Mouse (Mus musculus) heart, adult 2 months (tissue): ENCODE measurements around the gene Zfp334. TPM values are rescaled to one million over a fixed set of nuclear protein-coding genes. Genes with fewer than 3 reads are reported as not detected.

Experiments used
- DNase-seq, 2 experiments: peaks; one replicate each; pipeline ENCODE4 v3.0.0; 2021
- H3K27ac ChIP-seq: fragments of 200-600 bp; 2 replicates; pipeline ENCODE4 v1.8.1; 2022
- H3K27me3 ChIP-seq: fragments of 200-500 bp; 2 replicates; pipeline ENCODE4 v1.6.1; 2012; ENCODE audit warnings: mild to moderate bottlenecking, low read length, inconsistent platforms, mixed read lengths; ENCODE audit not compliant: control insufficient read depth, insufficient read depth
- H3K36me3 ChIP-seq: fragments of 200-500 bp; 2 replicates; pipeline ENCODE4 v1.6.1; 2012; ENCODE audit warnings: low read length, inconsistent platforms; ENCODE audit not compliant: control insufficient read depth, insufficient read depth
- H3K4me1 ChIP-seq: fragments of 200-500 bp; 2 replicates; pipeline ENCODE4 v1.6.1; 2011; ENCODE audit warnings: low read length; ENCODE audit not compliant: control insufficient read depth, insufficient read depth
- H3K4me3 ChIP-seq: fragments of 200-600 bp; 2 replicates; pipeline ENCODE4 v1.8.1; 2022
- H3K79me2 ChIP-seq: fragments of 200-500 bp; replicated peaks from 2 replicates; pipeline ENCODE4 v1.6.1; 2012; ENCODE audit warnings: mild to moderate bottlenecking, inconsistent platforms, low read length, moderate library complexity, mixed read lengths; ENCODE audit not compliant: control insufficient read depth, insufficient read depth
- H3K9ac ChIP-seq: fragments of 200-500 bp; 2 replicates; pipeline ENCODE4 v1.6.1; 2012; ENCODE audit warnings: low read depth, mild to moderate bottlenecking, control low read depth, inconsistent platforms, low read length, mixed read lengths
- CTCF ChIP-seq: fragments of 200-600 bp; IDR thresholded peaks from 2 replicates; pipeline ENCODE4 v1.8.1; 2022; ENCODE audit warnings: antibody characterized with exemption, mild to moderate bottlenecking, moderate library complexity
- EP300 ChIP-seq: fragments of 200-500 bp; IDR thresholded peaks from 2 replicates; pipeline ENCODE4 v1.6.1; 2011; ENCODE audit warnings: low read depth, low read length, control low read depth; ENCODE audit not compliant: insufficient read depth
- POLR2A ChIP-seq: fragments of 200-500 bp; IDR thresholded peaks from 2 replicates; pipeline ENCODE4 v1.6.1; 2011; ENCODE audit warnings: mild to moderate bottlenecking, low read depth, low read length, control low read depth; ENCODE audit not compliant: insufficient read depth
- WGBS: fragments of 180-500 bp; shearing (Covaris S2); methylation state at CpG from one replicate; pipeline ENCODE4 v1.1.7; 2018; 5-methylcytosine and 5-hydroxymethylcytosine counted together
- intact Hi-C: fragments of 180-260 bp; cut with DNase I; formaldehyde crosslinking; loops from one replicate; pipeline ENCODE4 v1.15.1; 2025
- polyA plus RNA-seq: library from polyadenylated mRNA; depleted of rRNA; stranded (reverse); fragments of >200 nt; gene quantifications from 2 replicates; pipeline ENCODE4 v1.2.3, GENCODE M21; 2012
- total RNA-seq, 2 experiments: library from RNA; stranded (reverse); gene quantifications; 2 replicates each; pipeline ENCODE4 v1.2.3; 2021

Gene Zfp334
- total and polyA plus RNA-seq, 3 experiments: 1.3 to 2.3 (median 2.1) TPM

- Histone ChIP-seq H3K27me3 (no peaks in the 10 kb centered on the region), H3K4me3 (no peak overlapping the region), H3K36me3 (no peaks in the 10 kb centered on the region), H3K79me2 (no peaks in the 10 kb centered on the region), H3K4me1 (no peaks in the 10 kb centered on the region), H3K9ac (no peak overlapping the region), H3K27ac (no peak overlapping the region)
- 0 out of 2 replicates have a peak, but pooled peaks have one; percentile 67 for TF ChIP-seq EP300
- TF ChIP-seq CTCF: peak; percentile 80
- no peak for TF ChIP-seq POLR2A
- intact Hi-C loops: loop anchor here (1.0 to 5.0 kb wide), 2 partner anchors 286 to 409 kb away; no protein-coding TSS in a partner anchor
- WGBS: 3% methylated on average over 1 of the region's 1 CpGs
- DNase-seq: peak; percentile 43 to 48
Observed at GRCm38 (mm10) chr2:165360861-165361260, 27.2 kb downstream of the Zfp334 start.

GRCm38 (mm10) chr2:165351828-165352513 is 36.1 kb downstream of the Zfp334 start:
- no peaks in the 10 kb centered on the region for H3K27me3 ChIP-seq
- no peaks in the 10 kb centered on the region for H3K36me3 ChIP-seq
- H3K9ac ChIP-seq: no peak overlapping the region
- WGBS: 89% methylated on average over 20 of the region's 20 CpGs
- TF ChIP-seq POLR2A: no peak
- TF ChIP-seq EP300: no peak
- H3K27ac ChIP-seq: no peak overlapping the region
- H3K4me3 ChIP-seq: no peak overlapping the region
- no peaks in the 10 kb centered on the region for H3K4me1 ChIP-seq
- no peaks in the 10 kb centered on the region for H3K79me2 ChIP-seq
- no peak for DNase-seq
- intact Hi-C loops: no loop called here

- intact Hi-C loops: no loop called here
- Histone ChIP-seq H3K9ac (no peak overlapping the region), H3K4me3 (no peak overlapping the region), H3K79me2 (no peaks in the 10 kb centered on the region), H3K4me1 (no peaks in the 10 kb centered on the region), H3K36me3 (no peaks in the 10 kb centered on the region), H3K27me3 (no peaks in the 10 kb centered on the region), H3K27ac (no peak overlapping the region)
- DNase-seq: no peak
- TF ChIP-seq POLR2A: no peak
- TF ChIP-seq CTCF: peak; percentile 40
- WGBS: 31% methylated on average over 8 of the region's 8 CpGs
Observed at GRCm38 (mm10) chr2:165349466-165349865, 38.6 kb downstream of the Zfp334 start.

- WGBS: 84% methylated on average over 5 of the region's 5 CpGs
- intact Hi-C loops: no loop called here
- H3K4me3 ChIP-seq: no peak overlapping the region
- no peak for DNase-seq
- H3K27ac ChIP-seq: no peak overlapping the region
- TF ChIP-seq POLR2A (no peak), EP300 (no peak), CTCF (no peak)
- no peaks in the 10 kb centered on the region for H3K4me1 ChIP-seq
- no peaks in the 10 kb centered on the region for H3K79me2 ChIP-seq
- H3K9ac ChIP-seq: no peak overlapping the region
- H3K36me3 ChIP-seq: no peaks in the 10 kb centered on the region
- no peaks in the 10 kb centered on the region for H3K27me3 ChIP-seq
Observed at GRCm38 (mm10) chr2:165346180-165346579, 41.9 kb downstream of the Zfp334 start.

- 42% methylated on average over 3 of the region's 3 CpGs for WGBS
- peak in 1 of 2 experiments; percentile 71 for DNase-seq
- TF ChIP-seq POLR2A (no peak), EP300 (0 out of 2 replicates have a peak, but pooled peaks have one; percentile 26), CTCF (peak; percentile 80)
- no peak overlapping the region for H3K4me3 ChIP-seq
- no peaks in the 10 kb centered on the region for H3K27me3 ChIP-seq
- H3K79me2 ChIP-seq: no peaks in the 10 kb centered on the region
- no peaks in the 10 kb centered on the region for H3K36me3 ChIP-seq
- H3K27ac ChIP-seq: no peak overlapping the region
- intact Hi-C loops: loop anchor here (1.0 kb wide), 2 partner anchors 104 to 262 kb away; no protein-coding TSS in a partner anchor
- H3K9ac ChIP-seq: no peak overlapping the region
- no peaks in the 10 kb centered on the region for H3K4me1 ChIP-seq
Observed at GRCm38 (mm10) chr2:165337191-165337590, 50.9 kb downstream of the Zfp334 start.

GRCm38 (mm10) chr2:165332610-165333210 is 55.3 kb downstream of the Zfp334 start:
- intact Hi-C loops: no loop called here
- no peaks in the 10 kb centered on the region for H3K36me3 ChIP-seq
- H3K27ac ChIP-seq: no peak overlapping the region
- H3K9ac ChIP-seq: no peak overlapping the region
- DNase-seq: peak; percentile 33 to 66
- WGBS: 49% methylated on average over 14 of the region's 14 CpGs
- TF ChIP-seq EP300: no peak
- no peak for TF ChIP-seq POLR2A
- no peak for TF ChIP-seq CTCF
- H3K4me1 ChIP-seq: no peaks in the 10 kb centered on the region
- H3K4me3 ChIP-seq: no peak overlapping the region
- H3K79me2 ChIP-seq: no peaks in the 10 kb centered on the region
- no peaks in the 10 kb centered on the region for H3K27me3 ChIP-seq
